Mouse (Mus musculus) MEL (cell line): ENCODE measurements around the gene Tnfsf11. TPM values are rescaled to one million over a fixed set of nuclear protein-coding genes. Genes with fewer than 3 reads are reported as not detected.

Experiments used
- DNase-seq: peaks from one replicate; pipeline ENCODE4 v3.0.0; 2011; ENCODE audit warnings: low read depth, low spot score
- H3K27ac ChIP-seq: 2 replicates; pipeline ENCODE4 v1.5.1; 2012; ENCODE audit warnings: low read depth, mild to moderate bottlenecking, control low read depth, low read length, moderate library complexity; ENCODE audit not compliant: control insufficient read depth
- H3K27me3 ChIP-seq, 2 experiments: fragments of 150-350 bp in 1 of 2; sonication (generic) in 1 of 2; 2 replicates each; pipeline ENCODE4 v1.6.1; 2012; ENCODE audit warnings: low read length in 2 of 2, mild to moderate bottlenecking in 2 of 2, improper control_type of control experiment in 1 of 2, moderate library complexity in 1 of 2; ENCODE audit not compliant: insufficient read depth in 2 of 2, control insufficient read depth in 1 of 2
- H3K36me3 ChIP-seq, 2 experiments: 2 replicates each; pipeline ENCODE4 v1.6.1; 2012 to 2014; ENCODE audit warnings: low read length in 2 of 2, improper control_type of control experiment in 1 of 2, inconsistent platforms in 1 of 2, mild to moderate bottlenecking in 1 of 2; ENCODE audit not compliant: insufficient read depth in 2 of 2, control insufficient read depth in 1 of 2
- H3K4me1 ChIP-seq, 2 experiments: fragments of 150-350 bp in 1 of 2; sonication (generic) in 1 of 2; 2 replicates each; pipeline ENCODE4 v1.6.1; 2012; ENCODE audit warnings: low read length in 2 of 2, improper control_type of control experiment in 1 of 2, mild to moderate bottlenecking in 1 of 2; ENCODE audit not compliant: insufficient read depth in 2 of 2, control insufficient read depth in 1 of 2
- H3K4me3 ChIP-seq, 2 experiments: fragments of 150-350 bp in 1 of 2; sonication (generic) in 1 of 2; 2 replicates each; pipeline ENCODE4 v1.5.1; 2012; ENCODE audit warnings: low read depth in 2 of 2, low read length in 2 of 2, mild to moderate bottlenecking in 2 of 2, moderate library complexity in 2 of 2, control low read depth in 1 of 2, improper control_type of control experiment in 1 of 2; ENCODE audit not compliant: control insufficient read depth in 1 of 2, insufficient read depth in 1 of 2
- H3K79me2 ChIP-seq: 2 replicates; pipeline ENCODE4 v1.6.1; 2012; ENCODE audit warnings: mild to moderate bottlenecking, low read length, moderate library complexity; ENCODE audit not compliant: control insufficient read depth, poor library complexity, insufficient read depth
- H3K9ac ChIP-seq: 2 replicates; pipeline ENCODE4 v1.6.1; 2012; ENCODE audit warnings: low read depth, mild to moderate bottlenecking, control low read depth, low read length, moderate library complexity; ENCODE audit not compliant: control insufficient read depth, poor library complexity, severe bottlenecking
- H3K9me3 ChIP-seq: fragments of 150-350 bp; sonication (generic); replicated peaks from 2 replicates; pipeline ENCODE4 v1.6.1; 2012; ENCODE audit warnings: mild to moderate bottlenecking, low read length, improper control_type of control experiment, moderate library complexity; ENCODE audit not compliant: insufficient read depth
- CHD1 ChIP-seq: IDR thresholded peaks from 2 replicates; pipeline ENCODE4 v1.6.1; 2012; ENCODE audit warnings: low read depth, mild to moderate bottlenecking, inconsistent platforms, low read length, improper control_type of control experiment
- CHD2 ChIP-seq: IDR thresholded peaks from 2 replicates; pipeline ENCODE4 v1.6.1; 2011; ENCODE audit warnings: low read length, improper control_type of control experiment
- CTCF ChIP-seq, 3 experiments: IDR thresholded peaks in 2 of 3; conservative IDR thresholded peaks in 1 of 3; 2 replicates each; pipeline ENCODE4 v1.5.1; 2011 to 2012; ENCODE audit warnings: low read length in 3 of 3, low read depth in 2 of 3, mild to moderate bottlenecking in 2 of 3, improper control_type of control experiment in 1 of 3, inconsistent platforms in 1 of 3, mixed read lengths in 1 of 3, moderate library complexity in 1 of 3; ENCODE audit not compliant: control insufficient read depth in 1 of 3, insufficient read depth in 1 of 3, poor library complexity in 1 of 3, severe bottlenecking in 1 of 3
- E2F4 ChIP-seq: IDR thresholded peaks from 2 replicates; pipeline ENCODE4 v1.6.1; 2011; ENCODE audit warnings: low read depth, low read length, improper control_type of control experiment, borderline replicate concordance
- ELF1 ChIP-seq: IDR thresholded peaks from 2 replicates; pipeline ENCODE4 v1.6.1; 2014; ENCODE audit warnings: low read depth, mild to moderate bottlenecking, inconsistent platforms, low read length, improper control_type of control experiment, moderate library complexity
- ETS1 ChIP-seq: IDR thresholded peaks from 2 replicates; pipeline ENCODE4 v1.6.1; 2012; ENCODE audit warnings: low read depth, mild to moderate bottlenecking, inconsistent platforms, low read length, improper control_type of control experiment, moderate library complexity
- GABPA ChIP-seq: IDR thresholded peaks from 2 replicates; pipeline ENCODE4 v1.6.1; 2012; ENCODE audit warnings: low read depth, mild to moderate bottlenecking, inconsistent platforms, low read length, improper control_type of control experiment, moderate library complexity
- JUND ChIP-seq: IDR thresholded peaks from 2 replicates; pipeline ENCODE4 v1.6.1; 2011; ENCODE audit warnings: low read depth, mild to moderate bottlenecking, improper control_type of control experiment, low read length
- KAT2A ChIP-seq: conservative IDR thresholded peaks from 2 replicates; pipeline ENCODE4 v1.6.1; 2012; ENCODE audit warnings: low read depth, low read length, improper control_type of control experiment, inconsistent platforms
- MAFK ChIP-seq: IDR thresholded peaks from 2 replicates; pipeline ENCODE4 v1.6.1; 2011; ENCODE audit warnings: low read depth, mild to moderate bottlenecking, low read length, improper control_type of control experiment, borderline replicate concordance
- MAX ChIP-seq: IDR thresholded peaks from 2 replicates; pipeline ENCODE4 v1.6.1; 2011; ENCODE audit warnings: low read length, improper control_type of control experiment
- MAZ ChIP-seq: IDR thresholded peaks from 2 replicates; pipeline ENCODE4 v1.6.1; 2012; ENCODE audit warnings: low read depth, mild to moderate bottlenecking, inconsistent platforms, low read length, improper control_type of control experiment
- MYB ChIP-seq: IDR thresholded peaks from 2 replicates; pipeline ENCODE4 v1.6.1; 2011; ENCODE audit warnings: mild to moderate bottlenecking, low read depth, low read length, improper control_type of control experiment
- MYC ChIP-seq: IDR thresholded peaks from 2 replicates; pipeline ENCODE4 v1.6.1; 2011; ENCODE audit warnings: low read depth, mild to moderate bottlenecking, low read length, improper control_type of control experiment, moderate library complexity
- POLR2A ChIP-seq, 2 experiments: IDR thresholded peaks; 2 replicates each; pipeline ENCODE4 v1.6.1; 2011 to 2012; ENCODE audit warnings: low read length in 2 of 2, mild to moderate bottlenecking in 2 of 2, control low read depth in 1 of 2, improper control_type of control experiment in 1 of 2, low read depth in 1 of 2, moderate library complexity in 1 of 2; ENCODE audit not compliant: control insufficient read depth in 1 of 2, insufficient read depth in 1 of 2, poor library complexity in 1 of 2
- SIN3A ChIP-seq: IDR thresholded peaks from 2 replicates; pipeline ENCODE4 v1.6.1; 2012; ENCODE audit warnings: low read length, improper control_type of control experiment, inconsistent platforms
- SMC3 ChIP-seq: IDR thresholded peaks from 2 replicates; pipeline ENCODE4 v1.6.1; 2011; ENCODE audit warnings: low read depth, low read length, improper control_type of control experiment
- TAL1 ChIP-seq: IDR thresholded peaks from 2 replicates; pipeline ENCODE4 v1.6.1; 2012; ENCODE audit warnings: mild to moderate bottlenecking, inconsistent platforms, low read length, moderate library complexity, mixed read lengths
- TBP ChIP-seq: IDR thresholded peaks from 2 replicates; pipeline ENCODE4 v1.8.0; 2011; ENCODE audit warnings: low read depth, low read length, improper control_type of control experiment
- USF2 ChIP-seq, 2 experiments: IDR thresholded peaks; 2 replicates each; pipeline ENCODE4 v1.6.1; 2011 to 2012; ENCODE audit warnings: improper control_type of control experiment in 2 of 2, low read length in 2 of 2, borderline replicate concordance in 1 of 2, inconsistent platforms in 1 of 2, low read depth in 1 of 2, mild to moderate bottlenecking in 1 of 2; ENCODE audit not compliant: insufficient read depth in 1 of 2
- ZC3H11A ChIP-seq: IDR thresholded peaks from 2 replicates; pipeline ENCODE4 v1.6.1; 2012; ENCODE audit warnings: low read depth, mild to moderate bottlenecking, inconsistent platforms, low read length, improper control_type of control experiment
- ZKSCAN1 ChIP-seq: IDR thresholded peaks from 2 replicates; pipeline ENCODE4 v1.6.1; 2012; ENCODE audit warnings: low read depth, mild to moderate bottlenecking, inconsistent platforms, low read length, improper control_type of control experiment, moderate library complexity
- ZMIZ1 ChIP-seq: IDR thresholded peaks from 2 replicates; pipeline ENCODE4 v1.6.1; 2012; ENCODE audit warnings: low read depth, mild to moderate bottlenecking, inconsistent platforms, low read length, improper control_type of control experiment, moderate library complexity
- ZNF384 ChIP-seq: IDR thresholded peaks from 2 replicates; pipeline ENCODE4 v1.6.1; 2012; ENCODE audit warnings: low read depth, mild to moderate bottlenecking, inconsistent platforms, low read length, improper control_type of control experiment
- polyA plus RNA-seq, 2 experiments: library from polyadenylated mRNA; stranded (reverse) in 1 of 2; unstranded in 1 of 2; fragments of >175 nt in 1 of 2; fragments of >200 nt in 1 of 2; gene quantifications; 2 replicates each; pipeline versions ENCODE4 v1.2.1 to v1.2.4; 2012; ENCODE audit warnings: low replicate concordance in 2 of 2, low read depth in 1 of 2; ENCODE audit not compliant: insufficient read length in 2 of 2, insufficient read depth in 1 of 2, missing spikeins in 1 of 2
- total RNA-seq: library from RNA; depleted of rRNA; stranded (reverse); fragments of 300-350 nt; gene quantifications from 2 replicates; pipeline ENCODE4 v1.2.3, GENCODE M21; 2012

The Tnfsf11 gene
- total and polyA plus RNA-seq, 3 experiments: not detected

GRCm38 (mm10) chr14:78343007-78343406 is 35.2 kb upstream of the Tnfsf11 start:
- H3K4me3 ChIP-seq: no peak overlapping the region
- H3K79me2 ChIP-seq: no peaks in the 10 kb centered on the region
- DNase-seq: no peak
- H3K4me1 ChIP-seq: no peaks in the 10 kb centered on the region
- H3K9ac ChIP-seq: no peak overlapping the region
- no peak overlapping the region for H3K27ac ChIP-seq
- H3K9me3 ChIP-seq: no peaks in the 10 kb centered on the region
- no peaks in the 10 kb centered on the region for H3K36me3 ChIP-seq
- no peaks in the 10 kb centered on the region for H3K27me3 ChIP-seq
- no peak for TF ChIP-seq SIN3A
- TF ChIP-seq SMC3: no peak
- TF ChIP-seq GABPA: no peak
- TF ChIP-seq CHD1: no peak
- TF ChIP-seq TBP: no peak
- TF ChIP-seq MAFK: no peak
- TF ChIP-seq ZNF384: no peak
- TF ChIP-seq ETS1: no peak
- no peak for TF ChIP-seq E2F4
- no peak for TF ChIP-seq MAZ
- no peak for TF ChIP-seq MYC

- Histone ChIP-seq H3K27me3 (no peaks in the 10 kb centered on the region), H3K27ac (no peak overlapping the region), H3K9ac (no peak overlapping the region), H3K36me3 (no peaks in the 10 kb centered on the region), H3K79me2 (no peaks in the 10 kb centered on the region), H3K9me3 (no peaks in the 10 kb centered on the region), H3K4me1 (no peaks in the 10 kb centered on the region), H3K4me3 (no peak overlapping the region)
- DNase-seq: no peak
- TF ChIP-seq TAL1 (no peak), MYC (no peak), USF2 (IDR thresholded peaks at IDR 0.05; ENCODE audit: borderline replicate concordance in 1 of 2, insufficient read depth in 1 of 2, low read depth in 1 of 2, low read length in 2 of 2) (no peak), MAX (no peak), SMC3 (no peak), POLR2A (IDR thresholded peaks at IDR 0.05; ENCODE audit: control insufficient read depth in 1 of 2, insufficient read depth in 1 of 2, low read depth in 1 of 2, low read length in 2 of 2, poor library complexity in 1 of 2) (no peak), ZKSCAN1 (no peak), ZC3H11A (no peak), KAT2A (no peak), MYB (no peak), ZMIZ1 (no peak), GABPA (no peak), CTCF (IDR thresholded peaks at IDR 0.05 in 2 of 3, conservative IDR thresholded peaks at IDR 0.05 in 1 of 3; ENCODE audit: control insufficient read depth in 1 of 3, insufficient read depth in 1 of 3, low read depth in 2 of 3, low read length in 3 of 3, poor library complexity in 1 of 3, severe bottlenecking in 1 of 3) (no peak), JUND (no peak), ELF1 (no peak), CHD1 (no peak), CHD2 (no peak)
These were observed 34.3 kb upstream of the Tnfsf11 start for GRCm38 (mm10) chr14:78342146-78342545.
